Mouse (Mus musculus) spleen, adult 18-20 months (tissue): ENCODE data around the gene Wfdc3.

Experiments
- DNase-seq, 2 experiments: peaks; one replicate each; pipeline ENCODE4 v3.0.0; 2022; ENCODE audit warnings: mixed read lengths in 2 of 2

Gene Wfdc3

GRCm38 (mm10) chr2:164773989-164774364 lies 28.2 kb upstream of the Wfdc3 start:
- DNase-seq: no peak

GRCm38 (mm10) chr2:164773229-164773988 lies 27.7 kb upstream of the Wfdc3 start:
- DNase-seq: no peak

- DNase-seq: no peak
Observed at GRCm38 (mm10) chr2:164771123-164771522, 25.4 kb upstream of the Wfdc3 start.

GRCm38 (mm10) chr2:164770279-164770678 lies 24.5 kb upstream of the Wfdc3 start:
- no peak for DNase-seq

GRCm38 (mm10) chr2:164769258-164770037 lies 23.7 kb upstream of the Wfdc3 start, which contains the start of gene Ube2c:
Gene Ube2c, plus strand, starts transcription at chr2:164769898.
- DNase-seq: peak; percentile 93 to 94

GRCm38 (mm10) chr2:164767812-164768540 lies 22.2 kb upstream of the Wfdc3 start:
- no peak for DNase-seq

GRCm38 (mm10) chr2:164765841-164766240 lies 20.1 kb upstream of the Wfdc3 start:
- DNase-seq: no peak

GRCm38 (mm10) chr2:164762593-164762992 lies 16.9 kb upstream of the Wfdc3 start:
- no peak for DNase-seq

GRCm38 (mm10) chr2:164761971-164762370 lies 16.2 kb upstream of the Wfdc3 start:
- no peak for DNase-seq

- DNase-seq: no peak
Observed at GRCm38 (mm10) chr2:164761502-164761901, 15.8 kb upstream of the Wfdc3 start.

- DNase-seq: no peak
Observed at GRCm38 (mm10) chr2:164760059-164760833, 14.5 kb upstream of the Wfdc3 start.

GRCm38 (mm10) chr2:164758692-164759091 lies 13.0 kb upstream of the Wfdc3 start:
- DNase-seq: no peak

GRCm38 (mm10) chr2:164757841-164758240 lies 12.1 kb upstream of the Wfdc3 start:
- DNase-seq: no peak

- DNase-seq: no peak
Observed at GRCm38 (mm10) chr2:164754800-164755199, 9.1 kb upstream of the Wfdc3 start.

- no peak for DNase-seq
Observed at GRCm38 (mm10) chr2:164754105-164754504, 8.4 kb upstream of the Wfdc3 start.

GRCm38 (mm10) chr2:164752454-164752853 lies 6.7 kb upstream of the Wfdc3 start:
- no peak for DNase-seq

GRCm38 (mm10) chr2:164748991-164749390 lies 3.3 kb upstream of the Wfdc3 start:
- DNase-seq: no peak

GRCm38 (mm10) chr2:164748191-164748590 lies 2.5 kb upstream of the Wfdc3 start:
- DNase-seq: no peak

GRCm38 (mm10) chr2:164746693-164747092 lies 962 bp upstream of the Wfdc3 start:
- DNase-seq: no peak

GRCm38 (mm10) chr2:164744987-164745386 lies 744 bp downstream of the Wfdc3 start:
- DNase-seq: no peak

GRCm38 (mm10) chr2:164739876-164740275 lies 5.9 kb downstream of the Wfdc3 start:
- DNase-seq: no peak

GRCm38 (mm10) chr2:164737377-164738090 lies 8.2 kb downstream of the Wfdc3 start:
- DNase-seq: no peak
